Mouse (Mus musculus) MEL (cell line): ENCODE measurements at regions not wholly inside any gene's neighbourhood (a gene's known extent, or its start where the extent isn't known, plus 50 kb on each side); places are given as distances from the start of the nearest gene placed in this dataset.
"Not testable (repeated sequence)": the region's sequence is repeated elsewhere in the genome, so short reads cannot be mapped to it uniquely, and the experiment has no call there.

Experiments
- DNase-seq: peaks from one replicate; pipeline ENCODE4 v3.0.0; 2011; ENCODE audit warnings: low read depth, low spot score
- H3K27ac ChIP-seq: 2 replicates; pipeline ENCODE4 v1.5.1; 2012; ENCODE audit warnings: low read depth, mild to moderate bottlenecking, control low read depth, low read length, moderate library complexity; ENCODE audit not compliant: control insufficient read depth
- H3K27me3 ChIP-seq, 2 experiments: fragments of 150-350 bp in 1 of 2; sonication (generic) in 1 of 2; 2 replicates each; pipeline ENCODE4 v1.6.1; 2012; ENCODE audit warnings: low read length in 2 of 2, mild to moderate bottlenecking in 2 of 2, improper control_type of control experiment in 1 of 2, moderate library complexity in 1 of 2; ENCODE audit not compliant: insufficient read depth in 2 of 2, control insufficient read depth in 1 of 2
- H3K36me3 ChIP-seq, 2 experiments: 2 replicates each; pipeline ENCODE4 v1.6.1; 2012 to 2014; ENCODE audit warnings: low read length in 2 of 2, improper control_type of control experiment in 1 of 2, inconsistent platforms in 1 of 2, mild to moderate bottlenecking in 1 of 2; ENCODE audit not compliant: insufficient read depth in 2 of 2, control insufficient read depth in 1 of 2
- H3K4me1 ChIP-seq, 2 experiments: fragments of 150-350 bp in 1 of 2; sonication (generic) in 1 of 2; 2 replicates each; pipeline ENCODE4 v1.6.1; 2012; ENCODE audit warnings: low read length in 2 of 2, improper control_type of control experiment in 1 of 2, mild to moderate bottlenecking in 1 of 2; ENCODE audit not compliant: insufficient read depth in 2 of 2, control insufficient read depth in 1 of 2
- H3K4me3 ChIP-seq, 2 experiments: fragments of 150-350 bp in 1 of 2; sonication (generic) in 1 of 2; 2 replicates each; pipeline ENCODE4 v1.5.1; 2012; ENCODE audit warnings: low read depth in 2 of 2, low read length in 2 of 2, mild to moderate bottlenecking in 2 of 2, moderate library complexity in 2 of 2, control low read depth in 1 of 2, improper control_type of control experiment in 1 of 2; ENCODE audit not compliant: control insufficient read depth in 1 of 2, insufficient read depth in 1 of 2
- H3K79me2 ChIP-seq: 2 replicates; pipeline ENCODE4 v1.6.1; 2012; ENCODE audit warnings: mild to moderate bottlenecking, low read length, moderate library complexity; ENCODE audit not compliant: control insufficient read depth, poor library complexity, insufficient read depth
- H3K9ac ChIP-seq: 2 replicates; pipeline ENCODE4 v1.6.1; 2012; ENCODE audit warnings: low read depth, mild to moderate bottlenecking, control low read depth, low read length, moderate library complexity; ENCODE audit not compliant: control insufficient read depth, poor library complexity, severe bottlenecking
- H3K9me3 ChIP-seq: fragments of 150-350 bp; sonication (generic); replicated peaks from 2 replicates; pipeline ENCODE4 v1.6.1; 2012; ENCODE audit warnings: mild to moderate bottlenecking, low read length, improper control_type of control experiment, moderate library complexity; ENCODE audit not compliant: insufficient read depth
- CHD1 ChIP-seq: IDR thresholded peaks from 2 replicates; pipeline ENCODE4 v1.6.1; 2012; ENCODE audit warnings: low read depth, mild to moderate bottlenecking, inconsistent platforms, low read length, improper control_type of control experiment
- CTCF ChIP-seq, 3 experiments: IDR thresholded peaks in 2 of 3; conservative IDR thresholded peaks in 1 of 3; 2 replicates each; pipeline ENCODE4 v1.5.1; 2011 to 2012; ENCODE audit warnings: low read length in 3 of 3, low read depth in 2 of 3, mild to moderate bottlenecking in 2 of 3, improper control_type of control experiment in 1 of 3, inconsistent platforms in 1 of 3, mixed read lengths in 1 of 3, moderate library complexity in 1 of 3; ENCODE audit not compliant: control insufficient read depth in 1 of 3, insufficient read depth in 1 of 3, poor library complexity in 1 of 3, severe bottlenecking in 1 of 3
- ETS1 ChIP-seq: IDR thresholded peaks from 2 replicates; pipeline ENCODE4 v1.6.1; 2012; ENCODE audit warnings: low read depth, mild to moderate bottlenecking, inconsistent platforms, low read length, improper control_type of control experiment, moderate library complexity
- GATA1 ChIP-seq: IDR thresholded peaks from 2 replicates; pipeline ENCODE4 v1.6.1; 2011; ENCODE audit warnings: low read depth, low read length, improper control_type of control experiment
- HCFC1 ChIP-seq: IDR thresholded peaks from 2 replicates; pipeline ENCODE4 v1.6.1; 2012; ENCODE audit warnings: low read depth, mild to moderate bottlenecking, inconsistent platforms, low read length, improper control_type of control experiment, moderate library complexity
- MAFK ChIP-seq: IDR thresholded peaks from 2 replicates; pipeline ENCODE4 v1.6.1; 2011; ENCODE audit warnings: low read depth, mild to moderate bottlenecking, low read length, improper control_type of control experiment, borderline replicate concordance
- MEF2A ChIP-seq: IDR thresholded peaks from 2 replicates; pipeline ENCODE4 v1.6.1; 2014; ENCODE audit warnings: low read depth, mild to moderate bottlenecking, inconsistent platforms, low read length, improper control_type of control experiment; ENCODE audit not compliant: poor library complexity, insufficient replicate concordance, severe bottlenecking; ENCODE audit errors: extremely low read depth
- MYB ChIP-seq: IDR thresholded peaks from 2 replicates; pipeline ENCODE4 v1.6.1; 2011; ENCODE audit warnings: mild to moderate bottlenecking, low read depth, low read length, improper control_type of control experiment
- NELFE ChIP-seq: IDR thresholded peaks from 2 replicates; pipeline ENCODE4 v1.6.1; 2011; ENCODE audit warnings: low read depth, low read length, improper control_type of control experiment
- RAD21 ChIP-seq: IDR thresholded peaks from 2 replicates; pipeline ENCODE4 v1.6.1; 2011; ENCODE audit warnings: mild to moderate bottlenecking, low read depth, low read length, improper control_type of control experiment
- RCOR1 ChIP-seq: IDR thresholded peaks from 2 replicates; pipeline ENCODE4 v1.6.1; 2012; ENCODE audit warnings: low read depth, mild to moderate bottlenecking, inconsistent platforms, low read length, improper control_type of control experiment
- SMC3 ChIP-seq: IDR thresholded peaks from 2 replicates; pipeline ENCODE4 v1.6.1; 2011; ENCODE audit warnings: low read depth, low read length, improper control_type of control experiment
- TBP ChIP-seq: IDR thresholded peaks from 2 replicates; pipeline ENCODE4 v1.8.0; 2011; ENCODE audit warnings: low read depth, low read length, improper control_type of control experiment
- TCF12 ChIP-seq: IDR thresholded peaks from 2 replicates; pipeline ENCODE4 v1.6.1; 2014; ENCODE audit warnings: low read depth, mild to moderate bottlenecking, inconsistent platforms, low read length, improper control_type of control experiment, moderate library complexity
- USF1 ChIP-seq: IDR thresholded peaks from 2 replicates; pipeline ENCODE4 v1.6.1; 2014; ENCODE audit warnings: low read depth, mild to moderate bottlenecking, inconsistent platforms, low read length, improper control_type of control experiment, moderate library complexity
- USF2 ChIP-seq, 2 experiments: IDR thresholded peaks; 2 replicates each; pipeline ENCODE4 v1.6.1; 2011 to 2012; ENCODE audit warnings: improper control_type of control experiment in 2 of 2, low read length in 2 of 2, borderline replicate concordance in 1 of 2, inconsistent platforms in 1 of 2, low read depth in 1 of 2, mild to moderate bottlenecking in 1 of 2; ENCODE audit not compliant: insufficient read depth in 1 of 2
- ZC3H11A ChIP-seq: IDR thresholded peaks from 2 replicates; pipeline ENCODE4 v1.6.1; 2012; ENCODE audit warnings: low read depth, mild to moderate bottlenecking, inconsistent platforms, low read length, improper control_type of control experiment
- ZKSCAN1 ChIP-seq: IDR thresholded peaks from 2 replicates; pipeline ENCODE4 v1.6.1; 2012; ENCODE audit warnings: low read depth, mild to moderate bottlenecking, inconsistent platforms, low read length, improper control_type of control experiment, moderate library complexity
- ZMIZ1 ChIP-seq: IDR thresholded peaks from 2 replicates; pipeline ENCODE4 v1.6.1; 2012; ENCODE audit warnings: low read depth, mild to moderate bottlenecking, inconsistent platforms, low read length, improper control_type of control experiment, moderate library complexity
- ZNF384 ChIP-seq: IDR thresholded peaks from 2 replicates; pipeline ENCODE4 v1.6.1; 2012; ENCODE audit warnings: low read depth, mild to moderate bottlenecking, inconsistent platforms, low read length, improper control_type of control experiment

DNA sequence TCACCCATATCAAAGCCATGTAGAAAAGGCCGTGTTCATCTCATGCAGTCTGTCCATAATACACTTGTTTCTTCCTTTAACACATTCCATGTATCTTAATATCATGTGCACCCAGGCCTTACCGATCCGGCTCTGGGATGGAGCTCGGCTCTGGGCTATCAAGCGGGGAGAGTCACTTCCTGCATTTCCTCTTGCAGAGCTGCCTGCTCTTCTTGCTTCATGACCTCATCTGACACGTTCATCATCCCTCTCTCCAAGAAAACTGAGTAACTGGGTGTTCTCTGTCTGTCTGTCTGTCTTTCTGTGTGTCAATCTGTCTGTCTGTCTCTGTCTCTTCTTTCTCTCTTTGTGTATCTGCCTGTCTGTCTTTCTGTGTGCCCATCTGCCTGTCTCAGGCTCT is 133.7 kb upstream of the Sulf2 start:
- H3K4me3 ChIP-seq, result no peak overlapping the region
- no peaks in the 10 kb centered on the region for H3K79me2 ChIP-seq
- no peaks in the 10 kb centered on the region for H3K9me3 ChIP-seq
- no peak overlapping the region for H3K9ac ChIP-seq
- H3K36me3 ChIP-seq, result no peaks in the 10 kb centered on the region
- no peak overlapping the region for H3K27ac ChIP-seq
- no peak for DNase-seq
- H3K4me1 ChIP-seq, result no peaks in the 10 kb centered on the region
- H3K27me3 ChIP-seq, result no peaks in the 10 kb centered on the region
- TF ChIP-seq RAD21, result no peak
- TF ChIP-seq ZMIZ1, result no peak

DNA sequence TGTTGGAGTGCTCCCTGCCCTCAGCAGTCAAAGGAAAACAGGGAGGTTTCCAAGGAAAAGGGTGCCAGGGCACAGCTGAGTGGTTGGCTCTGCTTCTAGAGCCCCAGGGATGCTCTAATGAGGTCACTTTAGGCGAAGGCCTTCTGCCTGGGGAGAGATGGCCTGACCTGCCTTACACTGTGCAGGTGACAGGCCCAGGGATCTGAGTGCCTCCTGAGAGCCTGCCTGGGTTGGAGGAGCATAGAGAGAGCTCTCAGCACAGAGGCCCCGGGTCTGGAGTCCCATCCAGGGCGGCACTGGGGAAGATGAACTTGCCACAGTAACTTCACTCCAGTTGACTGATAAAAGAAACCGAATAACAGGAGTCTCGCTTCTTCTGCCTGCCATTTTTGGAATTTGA is 125.7 kb upstream of the Sulf2 start:
- not testable (repeated sequence) for H3K4me1 ChIP-seq, H3K79me2 ChIP-seq, DNase-seq, H3K36me3 ChIP-seq, H3K27ac ChIP-seq, H3K9ac ChIP-seq, H3K9me3 ChIP-seq, H3K27me3 ChIP-seq, H3K4me3 ChIP-seq

DNA sequence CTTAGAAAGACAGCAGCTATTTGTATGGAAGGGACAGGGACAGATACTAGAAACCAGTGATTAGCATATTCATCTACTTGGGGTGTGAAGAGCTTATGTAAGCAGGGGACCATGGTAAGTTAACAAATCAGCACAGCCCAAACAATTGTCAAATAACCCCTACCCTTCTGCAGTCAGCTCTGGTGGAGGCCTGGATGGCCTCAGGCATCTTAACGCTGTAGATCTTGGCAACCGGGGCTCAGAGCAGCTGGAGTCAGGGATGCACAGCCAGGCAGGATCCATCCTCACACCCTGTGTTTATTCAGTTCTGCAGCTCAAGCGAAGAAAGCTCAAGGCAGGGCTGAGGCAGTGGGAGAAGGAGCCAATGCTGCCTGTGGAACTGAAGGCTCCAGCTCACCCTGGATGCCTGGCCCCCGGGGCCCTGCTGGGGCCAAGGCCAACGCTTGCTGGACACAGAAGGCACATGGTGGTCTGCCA is 125.2 kb upstream of the Sulf2 start:
- no peaks in the 10 kb centered on the region for H3K36me3 ChIP-seq
- H3K4me3 ChIP-seq, result no peak overlapping the region
- no peak for TF ChIP-seq RAD21
- TF ChIP-seq RCOR1, result no peak
- TF ChIP-seq TBP, result no peak
- TF ChIP-seq SMC3, result no peak
- no peak for TF ChIP-seq USF2 (IDR thresholded peaks at IDR 0.05; ENCODE audit: borderline replicate concordance in 1 of 2, insufficient read depth in 1 of 2, low read depth in 1 of 2, low read length in 2 of 2)
- TF ChIP-seq TCF12, result no peak
- no peak for TF ChIP-seq ZMIZ1
- no peak for TF ChIP-seq ZC3H11A
- TF ChIP-seq ZKSCAN1, result no peak
- TF ChIP-seq MYB, result no peak
- no peak for TF ChIP-seq GATA1
- TF ChIP-seq HCFC1, result no peak
- TF ChIP-seq MEF2A, result no peak
- no peak for TF ChIP-seq CTCF (IDR thresholded peaks at IDR 0.05 in 2 of 3, conservative IDR thresholded peaks at IDR 0.05 in 1 of 3; ENCODE audit: control insufficient read depth in 1 of 3, insufficient read depth in 1 of 3, low read depth in 2 of 3, low read length in 3 of 3, poor library complexity in 1 of 3, severe bottlenecking in 1 of 3)
- no peak for TF ChIP-seq ETS1
- no peak for TF ChIP-seq MAFK
- no peak for TF ChIP-seq USF1
- TF ChIP-seq NELFE, result no peak
- no peak for TF ChIP-seq CHD1
- no peak for TF ChIP-seq ZNF384
- TF ChIP-seq, all 39 proteins: peak for 0
- Histone ChIP-seq H3K9ac (no peak overlapping the region), H3K27ac (no peak overlapping the region), H3K79me2 (no peaks in the 10 kb centered on the region), H3K27me3 (no peaks in the 10 kb centered on the region), H3K9me3 (no peaks in the 10 kb centered on the region; the same call in 1 of the 2 replicates), H3K4me1 (no peaks in the 10 kb centered on the region)
- DNase-seq, result no peak
